Mouse (Mus musculus) E14TG2a.4 (cell line): ENCODE measurements around the gene Tapt1.

Experiments used
- H3K27me3 ChIP-seq: 2 replicates; pipeline ENCODE4 v1.6.1; 2014; ENCODE audit warnings: low read length, control low read depth; ENCODE audit not compliant: insufficient read depth
- H3K36me3 ChIP-seq: 2 replicates; pipeline ENCODE4 v1.6.1; 2014; ENCODE audit warnings: low read length, control low read depth; ENCODE audit not compliant: insufficient read depth
- H3K4me1 ChIP-seq: replicated peaks from 2 replicates; pipeline ENCODE4 v1.6.1; 2014; ENCODE audit warnings: low read depth, low read length, control low read depth
- H3K4me3 ChIP-seq: replicated peaks from 2 replicates; pipeline ENCODE4 v1.5.1; 2014; ENCODE audit warnings: mild to moderate bottlenecking, low read length
- H3K9me3 ChIP-seq: 2 replicates; pipeline ENCODE4 v1.6.1; 2014; ENCODE audit warnings: low read length, control low read depth
- CTCF ChIP-seq: conservative IDR thresholded peaks from 2 replicates; pipeline ENCODE4 v1.5.1; 2014; ENCODE audit warnings: low read length
- NANOG ChIP-seq: IDR thresholded peaks from 2 replicates; pipeline ENCODE4 v1.6.1; 2014; ENCODE audit warnings: borderline replicate concordance, low read length, mixed read lengths
- POU5F1 ChIP-seq: IDR thresholded peaks from 2 replicates; pipeline ENCODE4 v1.6.1; 2014; ENCODE audit warnings: low read length, borderline replicate concordance

Tapt1 gene

GRCm38 (mm10) chr5:44255756-44256398 lies 29.5 kb upstream of the Tapt1 start:
- TF ChIP-seq POU5F1 (no peak), CTCF (no peak), NANOG (no peak)
- Histone ChIP-seq H3K4me1 (no peaks in the 10 kb centered on the region), H3K4me3 (no peak overlapping the region), H3K9me3 (no peaks in the 10 kb centered on the region), H3K36me3 (no peaks in the 10 kb centered on the region), H3K27me3 (no peaks in the 10 kb centered on the region)

- no peak overlapping the region for H3K4me3 ChIP-seq
- H3K36me3 ChIP-seq, result no peaks in the 10 kb centered on the region
- H3K4me1 ChIP-seq, result no peaks in the 10 kb centered on the region
- H3K27me3 ChIP-seq, result no peaks in the 10 kb centered on the region
- H3K9me3 ChIP-seq, result no peaks in the 10 kb centered on the region
- no peak for TF ChIP-seq NANOG
- TF ChIP-seq POU5F1, result no peak
- TF ChIP-seq CTCF, result no peak
Measured at GRCm38 (mm10) chr5:44253449-44253848, 27.0 kb upstream of the Tapt1 start.

GRCm38 (mm10) chr5:44252395-44252794 lies 26.0 kb upstream of the Tapt1 start:
- H3K9me3 ChIP-seq, result no peaks in the 10 kb centered on the region
- no peaks in the 10 kb centered on the region for H3K4me1 ChIP-seq
- H3K27me3 ChIP-seq, result no peaks in the 10 kb centered on the region
- H3K36me3 ChIP-seq, result no peaks in the 10 kb centered on the region
- no peak overlapping the region for H3K4me3 ChIP-seq
- TF ChIP-seq CTCF, result no peak
- TF ChIP-seq NANOG, result no peak
- no peak for TF ChIP-seq POU5F1

GRCm38 (mm10) chr5:44250211-44250955 lies 24.0 kb upstream of the Tapt1 start:
- TF ChIP-seq CTCF, result no peak
- TF ChIP-seq POU5F1, result no peak
- TF ChIP-seq NANOG, result no peak
- Histone ChIP-seq H3K27me3 (0 out of 2 replicates have a peak, but pooled peaks cover 5% of the 10 kb centered on the region), H3K4me3 (no peak overlapping the region), H3K36me3 (no peaks in the 10 kb centered on the region), H3K4me1 (no peaks in the 10 kb centered on the region), H3K9me3 (no peaks in the 10 kb centered on the region)

GRCm38 (mm10) chr5:44249363-44249762 lies 22.9 kb upstream of the Tapt1 start:
- peaks cover 7% of the 10 kb centered on the region; the same call in 1 of the 2 replicates for H3K27me3 ChIP-seq
- H3K4me3 ChIP-seq, result no peak overlapping the region
- TF ChIP-seq POU5F1 (no peak), NANOG (no peak), CTCF (no peak)

GRCm38 (mm10) chr5:44246493-44247217 lies 20.2 kb upstream of the Tapt1 start:
- H3K4me3 ChIP-seq, result no peak overlapping the region
- no peaks in the 10 kb centered on the region for H3K36me3 ChIP-seq
- no peak for TF ChIP-seq POU5F1
- no peak for TF ChIP-seq CTCF
- TF ChIP-seq NANOG, result no peak
- peaks cover 10% of the 10 kb centered on the region; the same call in 1 of the 2 replicates for H3K27me3 ChIP-seq
- no peaks in the 10 kb centered on the region for H3K4me1 ChIP-seq
- no peaks in the 10 kb centered on the region for H3K9me3 ChIP-seq

More at GRCm38 (mm10) chr5:44249363-44249762, 22.9 kb upstream of the Tapt1 start:
- Histone ChIP-seq H3K4me1 (no peaks in the 10 kb centered on the region), H3K9me3 (no peaks in the 10 kb centered on the region), H3K36me3 (no peaks in the 10 kb centered on the region)

- Histone ChIP-seq H3K27me3 (peaks cover 10% of the 10 kb centered on the region; the same call in 1 of the 2 replicates), H3K36me3 (no peaks in the 10 kb centered on the region), H3K9me3 (no peaks in the 10 kb centered on the region), H3K4me1 (no peaks in the 10 kb centered on the region), H3K4me3 (no peak overlapping the region)
- no peak for TF ChIP-seq POU5F1
- TF ChIP-seq CTCF, result no peak
- TF ChIP-seq NANOG, result no peak
Measured at GRCm38 (mm10) chr5:44244894-44245423, 18.5 kb upstream of the Tapt1 start.

- Histone ChIP-seq H3K4me1 (0 out of 2 replicates have a peak, but pooled peaks cover 3% of the 10 kb centered on the region), H3K27me3 (peaks cover 10% of the 10 kb centered on the region; the same call in 1 of the 2 replicates), H3K9me3 (no peaks in the 10 kb centered on the region), H3K4me3 (no peak overlapping the region), H3K36me3 (no peaks in the 10 kb centered on the region)
- TF ChIP-seq CTCF (no peak), POU5F1 (no peak)
Measured at GRCm38 (mm10) chr5:44242828-44243227, 16.4 kb upstream of the Tapt1 start.
